Mouse (Mus musculus) ES-E14 (cell line): ENCODE results near the gene Arhgap28. TPM values are rescaled to one million over a fixed set of nuclear protein-coding genes. Genes with fewer than 3 reads are reported as not detected.

Experiments
- DNase-seq: peaks from one replicate; pipeline ENCODE4 v3.0.0-alpha.2; 2013; ENCODE audit warnings: low read depth, low spot score
- H3K27ac ChIP-seq: 2 replicates; pipeline ENCODE4 v1.5.1; 2012; ENCODE audit warnings: low read depth, mild to moderate bottlenecking, low read length, moderate library complexity, mixed read lengths; ENCODE audit not compliant: poor library complexity, insufficient read depth, severe bottlenecking
- H3K36me3 ChIP-seq: 2 replicates; pipeline ENCODE4 v1.6.1; 2012; ENCODE audit warnings: mild to moderate bottlenecking, low read length, moderate library complexity, mixed read lengths; ENCODE audit not compliant: control insufficient read depth, poor library complexity, insufficient read depth, severe bottlenecking
- H3K4me1 ChIP-seq, 2 experiments: fragments of 150-350 bp in 1 of 2; sonication (generic) in 1 of 2; 2 replicates each; pipeline ENCODE4 v1.6.1; 2012; ENCODE audit warnings: low read length in 2 of 2, mild to moderate bottlenecking in 1 of 2, mixed read lengths in 1 of 2; ENCODE audit not compliant: control insufficient read depth in 2 of 2, insufficient read depth in 2 of 2, poor library complexity in 1 of 2
- H3K4me3 ChIP-seq, 2 experiments: fragments of 150-350 bp in 1 of 2; sonication (generic) in 1 of 2; 2 replicates each; pipeline ENCODE4 v1.5.1; 2012; ENCODE audit warnings: low read length in 2 of 2, low read depth in 1 of 2, mild to moderate bottlenecking in 1 of 2, mixed read lengths in 1 of 2; ENCODE audit not compliant: insufficient read depth in 1 of 2, poor library complexity in 1 of 2, severe bottlenecking in 1 of 2
- H3K9ac ChIP-seq: 2 replicates; pipeline ENCODE4 v1.6.1; 2012; ENCODE audit warnings: low read depth, mild to moderate bottlenecking, low read length, mixed read lengths; ENCODE audit not compliant: poor library complexity, insufficient read depth, severe bottlenecking
- H3K9me3 ChIP-seq: fragments of 150-350 bp; sonication (generic); 2 replicates; pipeline ENCODE4 v1.6.1; 2012; ENCODE audit warnings: low read depth, mild to moderate bottlenecking, low read length; ENCODE audit not compliant: control insufficient read depth, insufficient read depth
- CHD2 ChIP-seq: IDR thresholded peaks from 2 replicates; pipeline ENCODE4 v1.6.1; 2014; ENCODE audit warnings: mild to moderate bottlenecking, low read depth, low read length, inconsistent platforms
- HCFC1 ChIP-seq: IDR thresholded peaks from 2 replicates; pipeline ENCODE4 v1.6.1; 2012; ENCODE audit warnings: low read length, inconsistent platforms, borderline replicate concordance; ENCODE audit not compliant: insufficient read depth
- MAFK ChIP-seq: IDR thresholded peaks from 2 replicates; pipeline ENCODE4 v1.6.1; 2014; ENCODE audit warnings: mild to moderate bottlenecking, low read depth, low read length, inconsistent platforms; ENCODE audit not compliant: insufficient read depth
- ZC3H11A ChIP-seq: IDR thresholded peaks from 2 replicates; pipeline ENCODE4 v1.6.1; 2012; ENCODE audit warnings: low read depth, mild to moderate bottlenecking, inconsistent platforms, low read length, borderline replicate concordance
- ZNF384 ChIP-seq: IDR thresholded peaks from 2 replicates; pipeline ENCODE4 v1.6.1; 2012; ENCODE audit warnings: low read depth, low read length, inconsistent platforms
- in situ Hi-C, 2 experiments: fragments of 600-800 bp; cut with MboI; formaldehyde crosslinking; loops; one replicate each; pipeline ENCODE4 v1.15.1; 2025; ENCODE audit warnings: low sequenced_read_pairs in 2 of 2, inconsistent platforms in 1 of 2; ENCODE audit not compliant: unreplicated experiment in 2 of 2
- total RNA-seq: library from RNA; depleted of rRNA; stranded (reverse); fragments of 300-350 nt; gene quantifications from 2 replicates; pipeline ENCODE4 v1.2.3, GENCODE M21; 2012

Gene Arhgap28
- total RNA-seq, 1 experiment = 13.4 TPM

DNA sequence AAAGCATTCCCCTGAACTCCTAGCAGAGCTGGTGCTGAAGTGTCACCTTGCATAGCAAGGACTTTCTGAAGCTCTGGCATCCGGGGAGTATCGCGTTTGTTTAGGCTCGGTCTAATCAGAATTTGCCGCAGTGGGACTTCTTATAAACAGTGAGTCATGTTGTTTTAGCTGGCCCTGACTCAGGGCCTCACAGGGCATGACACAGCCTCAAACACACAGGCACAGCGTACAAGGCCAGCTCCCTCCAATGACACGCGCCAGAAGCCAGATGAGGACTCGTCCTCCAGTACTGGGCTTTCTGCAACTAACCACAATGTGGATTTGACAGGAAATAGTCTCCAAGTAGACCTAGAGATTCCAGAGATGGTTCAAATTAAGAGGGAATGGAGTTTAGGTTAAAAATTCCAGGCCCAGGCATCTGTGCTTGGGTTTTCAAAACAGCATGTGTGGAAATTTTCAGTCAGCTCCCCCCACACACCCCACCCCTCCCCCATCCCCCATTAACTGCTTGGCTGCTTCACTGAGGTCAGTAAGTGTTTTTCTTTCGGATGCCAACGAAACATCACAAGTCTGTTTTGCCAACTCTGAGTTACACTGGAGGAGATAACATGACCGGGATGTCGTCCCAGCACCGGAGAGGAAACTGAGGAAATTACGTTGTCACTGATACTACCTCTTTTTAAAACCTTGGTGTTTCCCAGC is 14.8 kb downstream of the Arhgap28 start:
- H3K9me3 ChIP-seq = no peaks in the 10 kb centered on the region
- TF ChIP-seq ZNF384 (no peak), MAFK (0 out of 2 replicates have a peak, but pooled peaks have one; percentile 5), HCFC1 (no peak)
- no peak overlapping the region for H3K4me3 ChIP-seq
- no peaks in the 10 kb centered on the region for H3K36me3 ChIP-seq
- H3K4me1 ChIP-seq = no peaks in the 10 kb centered on the region
- no peak overlapping the region for H3K9ac ChIP-seq
- H3K27ac ChIP-seq = no peak overlapping the region
- in situ Hi-C loops = no loop called here
- no peak for DNase-seq

DNA sequence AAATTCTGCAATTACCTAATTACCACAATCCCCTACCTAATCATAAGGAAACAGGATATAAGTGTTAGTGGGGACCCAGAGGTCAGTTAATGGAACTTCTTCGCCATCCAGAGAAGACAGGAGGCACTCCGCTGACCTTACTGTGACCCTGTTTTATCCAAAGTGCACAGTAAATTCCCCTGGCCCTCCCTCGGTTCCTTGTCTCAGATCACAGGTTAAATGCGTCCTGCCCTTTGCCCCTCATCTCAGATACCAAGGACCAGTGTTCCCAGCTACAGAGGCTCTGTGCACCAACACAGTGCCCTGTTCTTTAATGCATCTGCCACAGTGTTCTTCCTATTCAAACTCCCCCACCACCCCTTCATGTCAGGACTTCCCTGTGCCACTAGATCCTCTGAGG is 18.4 kb downstream of the Arhgap28 start:
- no peak for DNase-seq
- in situ Hi-C loops = no loop called here
- H3K4me3 ChIP-seq = no peak overlapping the region

DNA sequence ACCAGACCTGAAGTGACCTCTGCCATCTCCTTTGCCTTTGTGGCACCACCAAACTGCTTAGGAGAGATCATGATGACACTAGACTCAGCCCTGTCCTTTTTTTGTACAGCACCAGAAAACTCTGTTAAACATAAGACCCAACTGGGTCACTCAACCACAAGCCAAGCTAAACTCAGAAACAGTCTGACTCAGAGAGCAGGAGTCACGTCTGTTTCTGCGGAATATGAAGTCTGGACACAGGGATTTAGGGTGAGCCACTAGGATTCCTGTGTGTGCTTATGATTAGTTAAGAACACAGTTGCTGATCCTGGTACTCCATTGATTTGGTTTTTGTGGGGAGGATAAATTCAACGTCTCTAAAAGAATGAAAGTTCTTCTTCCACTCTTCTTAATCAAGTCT is 23.3 kb downstream of the Arhgap28 start:
- no peak for DNase-seq
- no peak overlapping the region for H3K4me3 ChIP-seq
- H3K4me1 ChIP-seq = peaks cover 0 to 2% of the 10 kb centered on the region in 2 experiments; a peak in 1 of 4 replicates
- in situ Hi-C loops = no loop called here
- no peak overlapping the region for H3K9ac ChIP-seq
- no peak overlapping the region for H3K27ac ChIP-seq
- no peaks in the 10 kb centered on the region for H3K36me3 ChIP-seq
- TF ChIP-seq ZC3H11A (no peak), MAFK (no peak), HCFC1 (no peak), CHD2 (no peak), ZNF384 (no peak)
- H3K9me3 ChIP-seq = no peaks in the 10 kb centered on the region

More for the DNA sequence above, 18.4 kb downstream of the Arhgap28 start:
- Histone ChIP-seq H3K27ac (no peak overlapping the region), H3K36me3 (no peaks in the 10 kb centered on the region), H3K9me3 (no peaks in the 10 kb centered on the region), H3K9ac (no peak overlapping the region), H3K4me1 (no peaks in the 10 kb centered on the region)
- TF ChIP-seq HCFC1 (no peak), ZNF384 (no peak), MAFK (no peak), ZC3H11A (no peak), CHD2 (no peak)

DNA sequence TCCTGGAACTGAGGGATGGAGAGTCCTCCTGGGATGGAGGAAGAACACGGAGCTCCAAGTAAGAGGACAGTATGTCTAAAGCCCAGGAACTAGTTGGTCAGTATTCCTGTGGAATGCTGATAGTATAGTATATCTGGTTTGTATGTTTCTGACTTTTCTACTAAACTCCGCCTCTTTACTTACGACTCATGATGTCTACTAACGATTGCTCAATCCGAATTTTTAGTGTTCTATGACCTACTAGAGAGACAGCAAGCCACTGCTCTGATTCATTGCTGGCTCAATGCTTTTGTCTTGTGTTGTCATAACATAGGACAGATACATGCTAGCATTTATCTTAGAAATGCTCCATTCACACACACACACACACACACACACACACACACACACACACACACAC is 24.7 kb downstream of the Arhgap28 start:
- no peaks in the 10 kb centered on the region for H3K9me3 ChIP-seq
- no peak overlapping the region for H3K27ac ChIP-seq
- TF ChIP-seq ZC3H11A (no peak), ZNF384 (no peak), CHD2 (no peak), HCFC1 (no peak), MAFK (no peak)
- H3K36me3 ChIP-seq = no peaks in the 10 kb centered on the region
- peaks cover 0 to 2% of the 10 kb centered on the region in 2 experiments; a peak in 1 of 4 replicates for H3K4me1 ChIP-seq
- in situ Hi-C loops = no loop called here
- no peak overlapping the region for H3K9ac ChIP-seq
- no peak overlapping the region for H3K4me3 ChIP-seq
- DNase-seq = no peak

DNA sequence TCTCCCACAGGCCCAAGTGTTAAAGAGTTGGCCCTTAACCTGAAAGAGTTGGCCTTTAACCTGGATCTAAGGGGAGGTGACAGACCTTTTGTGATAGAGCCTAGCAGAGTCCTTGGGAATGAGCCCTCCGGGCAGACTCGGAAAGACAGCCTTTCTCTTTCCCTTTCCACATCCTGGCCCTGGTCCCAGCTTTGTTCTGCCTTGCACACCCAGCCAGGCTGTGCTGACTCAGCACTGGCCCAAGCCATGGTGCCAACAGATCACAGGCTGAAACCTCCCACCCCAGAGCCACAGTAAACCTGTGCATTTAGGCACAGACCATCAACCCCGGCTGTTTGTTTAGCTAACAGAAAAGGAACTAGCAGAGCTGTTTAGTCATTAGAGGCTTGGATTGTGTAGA is 25.1 kb downstream of the Arhgap28 start:
- Histone ChIP-seq H3K4me1 (peaks cover 0 to 2% of the 10 kb centered on the region in 2 experiments; a peak in 1 of 4 replicates), H3K27ac (no peak overlapping the region), H3K9ac (no peak overlapping the region), H3K36me3 (no peaks in the 10 kb centered on the region), H3K4me3 (no peak overlapping the region), H3K9me3 (no peaks in the 10 kb centered on the region)
- TF ChIP-seq MAFK (peak; percentile 62), ZNF384 (no peak), ZC3H11A (no peak), HCFC1 (no peak), CHD2 (no peak)
- no peak for DNase-seq
- in situ Hi-C loops = no loop called here
